Mouse (Mus musculus): ENCODE data around the gene Met. TPM values are rescaled to one million over a fixed set of nuclear protein-coding genes. Genes with fewer than 3 reads are reported as not detected.

Met gene
- 0.74 and 1.5 TPM in 2 replicates for total RNA-seq (2017)

DNA sequence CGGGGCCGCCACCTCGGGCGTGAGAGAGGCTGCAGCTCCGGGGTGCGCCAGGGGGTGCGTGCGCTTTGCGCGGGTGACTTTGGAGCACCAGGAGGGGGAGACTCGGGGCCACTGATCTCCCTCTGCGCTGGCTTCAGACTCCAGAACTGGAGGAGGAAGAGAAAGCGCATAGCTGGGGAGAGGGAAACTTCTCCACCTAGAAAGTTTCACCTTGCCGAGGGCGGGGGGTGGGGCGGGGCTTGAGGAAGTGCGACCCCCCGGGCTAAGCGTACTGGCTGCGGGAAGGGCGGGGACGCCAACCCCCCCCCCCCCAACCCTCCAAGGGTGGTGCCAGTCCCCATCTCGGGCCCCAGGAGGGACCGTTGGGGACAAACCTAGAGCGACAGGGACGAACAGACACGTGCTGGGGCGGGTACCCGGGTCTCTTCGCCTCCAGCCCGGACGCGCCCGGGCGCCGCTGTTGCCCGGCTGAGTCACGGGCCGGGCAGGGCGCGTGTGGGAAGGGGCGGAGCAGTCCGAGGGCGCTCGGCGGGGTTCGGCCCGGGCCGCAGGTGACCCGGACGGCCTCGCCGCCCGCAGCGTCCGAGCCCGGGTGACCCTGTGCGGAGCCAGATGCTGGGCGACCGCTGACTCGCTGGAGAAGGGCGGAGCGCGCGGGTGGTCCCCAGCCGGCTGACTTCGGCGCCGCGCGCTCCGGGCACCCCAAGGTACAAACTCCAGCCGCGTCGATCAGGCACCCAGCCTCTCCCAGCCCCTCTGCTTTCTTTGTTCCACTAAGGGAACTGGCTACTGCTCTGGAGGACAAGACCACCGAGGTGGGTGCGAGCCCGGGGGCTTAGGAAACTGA lies at the start of gene Met:
Gene Met (plus strand): TSS at position 367 of the 847 bp plus-strand sequence.
- ATAC-seq (ENCODE audit: extremely low read depth, insufficient number of reproducible peaks, low FRiP score, poor library complexity, severe bottlenecking) = no peak

DNA sequence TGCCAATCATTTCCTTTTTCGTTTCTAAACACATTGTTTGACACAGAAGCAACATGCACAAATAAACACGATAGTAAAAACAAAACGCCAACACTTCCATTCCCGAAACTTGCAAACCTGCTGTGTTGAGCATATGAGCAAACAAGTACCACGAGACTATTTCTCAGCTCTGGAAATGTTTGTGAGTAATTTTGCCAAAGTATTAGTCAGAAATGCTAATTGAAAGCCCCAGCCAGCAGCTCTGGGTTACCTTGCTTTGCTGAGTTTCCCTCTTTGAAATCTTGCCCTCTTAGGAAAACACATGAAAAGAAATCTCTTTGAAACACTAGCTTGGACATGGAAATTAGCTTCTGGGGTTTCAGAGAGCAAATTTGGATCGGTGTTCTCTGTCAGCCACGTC lies 45.4 kb upstream of the Met start:
- no peak for ATAC-seq (ENCODE audit: extremely low read depth, insufficient number of reproducible peaks, low FRiP score, poor library complexity, severe bottlenecking)

DNA sequence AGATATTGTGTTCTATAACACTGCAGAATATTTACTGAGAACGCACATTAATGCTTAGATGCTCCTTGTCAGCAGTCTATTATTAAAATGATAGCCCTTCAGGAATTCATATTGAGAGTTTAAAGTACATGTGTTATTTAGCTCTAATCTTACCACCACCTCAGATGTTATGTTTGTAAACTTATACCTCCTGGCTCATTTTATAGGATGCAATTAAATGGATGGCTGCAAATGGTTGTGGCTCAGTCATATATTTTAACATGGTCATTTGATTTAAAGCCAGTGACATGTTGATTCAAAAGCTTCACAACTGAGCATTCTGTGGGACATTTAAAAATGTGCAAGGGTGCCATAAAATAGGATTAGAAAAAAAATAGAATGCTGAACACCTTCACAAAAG lies 41.2 kb upstream of the Met start:
- no peak for ATAC-seq (ENCODE audit: extremely low read depth, insufficient number of reproducible peaks, low FRiP score, poor library complexity, severe bottlenecking)

DNA sequence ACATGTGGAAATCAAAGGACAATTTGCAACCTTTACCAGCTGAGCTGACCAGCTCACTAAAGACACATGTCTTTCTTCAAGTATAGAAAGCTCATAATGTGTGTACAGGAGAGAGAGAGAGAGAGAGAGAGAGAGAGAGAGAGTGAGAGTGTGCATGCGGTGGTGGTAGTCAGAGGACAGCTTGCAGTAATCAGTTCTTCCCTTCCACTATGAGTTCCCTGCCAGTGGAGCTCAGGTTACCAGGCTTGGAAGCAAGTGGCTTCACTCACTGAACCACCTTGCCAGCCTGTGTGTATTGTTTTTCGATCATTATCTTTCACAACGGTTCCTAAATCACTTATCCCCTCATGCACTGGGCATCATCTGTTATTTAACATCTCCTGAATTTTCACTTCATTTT lies 34.6 kb upstream of the Met start:
- ATAC-seq (ENCODE audit: extremely low read depth, insufficient number of reproducible peaks, low FRiP score, poor library complexity, severe bottlenecking) = no peak

DNA sequence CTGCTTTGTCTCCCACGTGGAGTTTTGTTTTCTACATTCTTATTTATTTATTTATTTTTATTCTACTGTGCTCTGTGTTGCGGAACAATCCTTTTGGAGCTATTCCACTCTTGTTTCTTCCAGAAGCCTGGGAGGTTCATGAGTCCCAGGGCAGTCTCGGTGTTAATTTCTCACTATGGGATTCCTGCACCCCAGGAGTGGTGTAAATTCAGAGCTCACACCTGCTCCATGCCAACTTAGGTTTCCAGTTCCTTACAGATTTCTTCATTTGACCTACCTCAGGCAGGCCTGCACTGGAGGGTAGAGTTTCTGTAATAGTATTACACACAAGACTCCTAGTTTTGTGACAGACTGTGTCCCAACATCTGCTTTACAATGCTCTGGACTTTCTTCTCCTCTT lies 34.0 kb upstream of the Met start:
- no peak for ATAC-seq (ENCODE audit: extremely low read depth, insufficient number of reproducible peaks, low FRiP score, poor library complexity, severe bottlenecking)

DNA sequence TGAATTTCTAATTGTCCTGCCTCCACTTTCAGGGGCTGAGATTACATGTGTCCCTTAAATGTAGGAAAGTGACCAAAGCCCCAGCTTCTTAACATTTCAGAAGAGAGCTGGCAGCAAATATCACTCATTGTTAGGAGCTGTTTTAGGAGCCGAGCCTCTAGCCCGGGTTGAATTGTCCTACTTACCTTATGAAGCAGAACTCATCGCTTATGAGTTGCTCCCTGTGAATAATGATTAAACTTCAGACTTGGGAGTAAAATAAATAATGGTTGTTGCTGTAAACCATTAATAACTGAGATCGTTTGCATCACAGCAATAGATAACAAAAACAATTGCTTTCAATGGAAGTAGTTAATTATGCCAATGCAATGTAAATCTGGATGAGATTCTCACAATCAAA lies 20.3 kb upstream of the Met start:
- no peak for ATAC-seq (ENCODE audit: extremely low read depth, insufficient number of reproducible peaks, low FRiP score, poor library complexity, severe bottlenecking)

DNA sequence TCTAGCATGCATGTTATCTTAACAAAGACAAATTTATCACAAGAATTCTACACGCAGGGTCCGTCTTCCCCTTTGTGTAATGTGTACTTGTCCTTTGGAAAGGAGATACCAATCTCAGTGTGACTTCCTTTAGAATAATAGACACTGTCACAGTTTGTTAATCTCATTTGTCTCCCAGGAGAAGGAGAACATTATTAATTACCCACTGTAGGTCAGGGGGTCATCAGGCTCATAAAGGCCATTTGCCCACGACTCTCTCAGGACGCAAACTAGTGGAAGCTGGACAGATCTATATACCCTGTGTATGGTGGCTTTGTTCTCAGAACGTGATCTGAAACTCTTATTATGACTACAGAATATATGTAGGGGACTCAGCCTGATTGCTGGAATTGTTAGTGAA lies 12.3 kb upstream of the Met start:
- ATAC-seq (ENCODE audit: extremely low read depth, insufficient number of reproducible peaks, low FRiP score, poor library complexity, severe bottlenecking) = no peak

DNA sequence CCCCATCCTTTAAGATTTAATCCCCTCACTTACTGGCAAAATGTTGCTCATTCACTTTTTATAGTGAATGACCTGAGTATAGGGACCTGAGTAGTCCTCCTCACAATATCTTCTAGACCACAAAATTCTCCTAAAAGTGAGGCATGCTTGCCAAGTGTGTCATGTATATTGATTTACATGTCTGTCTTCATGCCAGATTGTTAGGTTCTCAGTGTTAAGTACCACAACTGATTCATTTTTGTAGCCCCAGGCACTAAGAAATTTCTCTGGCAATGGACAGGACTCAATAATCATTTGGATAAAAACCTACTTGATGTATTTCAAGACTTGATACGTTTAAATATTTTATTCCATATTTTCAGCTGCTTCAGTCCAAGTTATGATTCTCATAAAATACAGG lies 8.5 kb upstream of the Met start:
- ATAC-seq (ENCODE audit: extremely low read depth, insufficient number of reproducible peaks, low FRiP score, poor library complexity, severe bottlenecking) = no peak

DNA sequence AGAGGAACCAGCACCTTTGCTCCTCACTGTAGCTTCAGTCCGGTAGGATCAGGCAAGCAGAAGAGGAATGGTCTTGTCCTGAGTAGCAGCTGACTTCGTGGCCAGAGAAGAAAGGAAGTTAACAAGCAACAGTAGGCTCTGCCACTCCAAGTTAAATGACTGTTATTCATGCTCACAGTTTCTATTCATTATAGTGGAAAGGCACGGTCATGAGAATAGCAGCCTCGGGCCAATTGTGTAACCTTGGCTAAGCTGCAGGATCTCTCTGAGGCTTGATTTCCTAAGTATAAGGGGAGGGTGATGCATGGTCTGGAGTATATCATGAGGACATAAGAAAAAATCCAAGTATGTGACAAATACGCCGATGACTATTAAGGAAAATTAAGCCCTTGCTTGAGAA lies 4.0 kb upstream of the Met start:
- ATAC-seq (ENCODE audit: extremely low read depth, insufficient number of reproducible peaks, low FRiP score, poor library complexity, severe bottlenecking) = no peak

DNA sequence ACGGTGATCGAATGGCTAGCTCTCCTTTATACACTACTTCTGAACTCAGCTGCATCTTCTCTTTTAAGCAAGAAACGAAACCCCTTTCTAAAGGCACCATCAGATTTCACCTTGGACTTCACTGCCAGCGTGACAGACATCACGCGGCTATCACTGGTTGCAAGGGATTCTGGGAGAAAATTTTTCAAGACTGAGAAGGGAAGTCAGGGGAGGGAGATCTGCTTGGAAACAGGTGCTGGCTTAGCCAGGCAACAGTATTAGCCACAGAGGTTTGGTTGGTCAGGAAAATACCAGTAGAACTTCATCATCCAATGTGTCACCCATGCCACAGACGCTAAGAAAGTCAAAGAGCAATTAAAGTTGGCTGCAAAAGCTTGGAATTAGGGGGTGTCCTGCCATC lies 2.2 kb upstream of the Met start:
- no peak for ATAC-seq (ENCODE audit: extremely low read depth, insufficient number of reproducible peaks, low FRiP score, poor library complexity, severe bottlenecking)

DNA sequence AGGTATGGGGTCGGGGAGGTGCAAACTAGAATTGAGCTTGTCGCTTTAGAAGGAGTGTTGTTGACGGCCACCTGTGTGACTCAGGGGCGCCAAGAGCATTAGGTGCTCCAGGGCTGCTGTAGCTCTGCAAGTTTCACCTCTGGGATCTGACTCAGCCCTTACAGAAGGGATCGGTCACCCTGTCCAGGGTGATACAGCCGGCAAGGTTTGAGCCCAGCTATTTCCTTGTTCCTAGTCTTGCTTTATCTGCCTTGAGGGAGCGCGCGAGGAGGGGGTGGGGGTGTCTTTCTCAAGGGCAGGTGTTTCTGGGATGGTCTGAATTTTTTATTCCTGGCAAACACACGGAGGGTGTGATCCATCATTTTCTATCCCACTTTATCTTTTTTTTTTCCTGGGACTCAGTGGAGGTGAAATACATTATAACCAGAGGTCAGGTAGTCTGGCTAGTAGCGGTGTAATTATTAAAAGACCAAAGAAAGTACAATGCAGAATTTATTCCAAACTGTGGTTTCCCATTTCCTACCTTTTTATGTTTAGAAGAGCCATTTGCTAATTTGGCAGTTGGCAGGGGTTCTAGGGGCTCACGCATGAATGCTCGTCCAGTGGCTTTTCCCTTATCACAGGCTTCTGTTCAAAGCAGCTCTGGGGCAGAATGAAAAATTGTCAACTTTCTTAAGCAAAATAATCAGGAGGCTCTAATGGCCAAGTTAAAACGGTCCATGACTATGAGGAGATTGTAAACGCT lies 853 bp downstream of the Met start:
- no peak for ATAC-seq (ENCODE audit: extremely low read depth, insufficient number of reproducible peaks, low FRiP score, poor library complexity, severe bottlenecking)

DNA sequence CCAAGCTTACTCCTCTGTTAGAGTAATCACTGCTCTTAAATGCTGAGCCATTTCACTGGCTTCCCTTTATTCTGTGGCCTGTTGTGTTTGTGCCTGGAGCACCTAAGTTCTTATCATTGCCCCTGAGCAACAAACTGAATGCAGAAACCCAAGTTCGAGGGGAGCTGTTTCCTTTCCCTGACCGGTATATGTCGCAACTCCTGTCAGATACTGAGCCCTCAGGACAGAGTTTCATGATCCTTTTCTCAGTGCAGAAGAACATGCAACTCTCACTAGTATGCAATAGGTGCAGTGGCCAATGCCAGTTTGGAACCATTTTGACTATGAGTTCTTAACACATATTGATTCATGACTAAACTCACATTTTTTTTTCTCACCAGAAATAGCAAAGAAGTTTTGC lies 2.9 kb downstream of the Met start:
- no peak for ATAC-seq (ENCODE audit: extremely low read depth, insufficient number of reproducible peaks, low FRiP score, poor library complexity, severe bottlenecking)

DNA sequence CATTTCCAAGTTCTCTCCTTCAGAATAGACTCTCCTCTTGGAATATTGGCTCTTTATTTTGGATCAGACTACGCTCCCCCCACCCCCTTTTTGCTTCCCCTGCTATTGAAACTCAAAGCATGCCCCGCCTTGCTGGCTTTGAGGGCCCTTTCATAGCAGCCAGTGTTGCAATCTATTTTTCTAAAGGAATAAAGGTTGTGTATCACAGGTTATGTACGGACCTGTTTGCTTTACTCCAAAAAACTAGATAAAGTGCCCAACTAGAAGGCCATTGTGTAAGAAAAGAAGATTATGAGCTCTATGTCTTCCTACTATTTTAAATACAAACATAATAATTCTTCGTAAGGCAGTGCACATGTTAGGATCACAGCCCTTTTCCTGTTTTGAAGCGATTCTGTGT lies 5.4 kb downstream of the Met start:
- no peak for ATAC-seq (ENCODE audit: extremely low read depth, insufficient number of reproducible peaks, low FRiP score, poor library complexity, severe bottlenecking)

DNA sequence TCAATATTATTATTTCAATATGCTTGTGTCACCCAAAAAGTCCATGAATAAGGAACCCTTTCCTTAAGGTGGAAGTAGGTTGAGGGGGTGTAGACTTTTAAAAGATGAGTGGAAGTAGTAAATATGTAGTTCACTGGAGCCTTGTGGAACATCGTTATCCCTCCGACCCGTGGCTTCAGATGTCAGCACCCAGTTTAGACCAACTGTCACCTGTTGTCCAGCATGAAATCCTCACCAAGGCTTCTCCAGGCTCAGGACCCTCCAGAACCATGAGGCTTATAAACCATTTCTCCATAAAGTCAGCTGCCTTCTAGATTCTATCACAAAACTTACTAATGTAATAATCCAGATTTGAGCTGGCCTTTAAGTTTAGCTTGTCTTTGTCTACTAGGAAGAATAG lies 9.5 kb downstream of the Met start:
- ATAC-seq (ENCODE audit: extremely low read depth, insufficient number of reproducible peaks, low FRiP score, poor library complexity, severe bottlenecking) = no peak

DNA sequence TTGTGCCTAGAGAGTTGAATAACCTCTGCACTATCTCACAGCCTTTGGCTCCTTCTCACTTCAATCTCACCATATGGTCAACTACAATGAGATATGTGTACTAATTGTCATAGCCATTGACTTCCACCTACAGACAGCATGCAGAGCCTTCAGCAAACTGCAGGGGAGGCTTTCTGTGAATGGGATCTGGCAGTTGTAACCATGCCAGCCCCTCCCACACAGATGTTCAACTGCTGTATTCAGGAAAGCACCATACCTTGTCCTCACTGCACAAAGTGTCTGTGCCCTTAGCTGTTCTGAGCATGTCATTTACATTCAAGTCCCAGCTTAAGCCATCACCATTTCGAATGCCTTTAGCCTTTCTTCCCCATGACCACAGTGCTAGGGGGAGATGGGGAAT lies 14.2 kb downstream of the Met start:
- ATAC-seq (ENCODE audit: extremely low read depth, insufficient number of reproducible peaks, low FRiP score, poor library complexity, severe bottlenecking) = no peak

DNA sequence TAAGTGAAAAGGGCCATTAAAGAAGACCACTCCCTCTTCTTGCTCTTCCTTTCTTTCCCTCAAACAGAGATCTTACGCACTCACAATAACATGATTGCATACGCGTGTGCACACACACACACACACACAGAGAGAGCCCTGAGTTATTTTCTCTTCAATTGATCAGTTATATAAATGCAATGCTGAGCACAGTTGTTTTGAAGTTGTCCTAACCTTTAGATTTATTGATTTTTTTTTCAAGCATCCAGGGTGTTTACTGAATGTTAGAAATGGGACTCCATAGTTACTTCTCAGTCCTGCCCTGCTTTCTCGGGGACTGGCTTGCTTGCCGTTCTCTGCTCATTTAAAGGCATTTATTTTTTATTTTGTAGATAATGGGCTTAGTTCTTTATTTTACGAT lies 14.7 kb downstream of the Met start:
- no peak for ATAC-seq (ENCODE audit: extremely low read depth, insufficient number of reproducible peaks, low FRiP score, poor library complexity, severe bottlenecking)

DNA sequence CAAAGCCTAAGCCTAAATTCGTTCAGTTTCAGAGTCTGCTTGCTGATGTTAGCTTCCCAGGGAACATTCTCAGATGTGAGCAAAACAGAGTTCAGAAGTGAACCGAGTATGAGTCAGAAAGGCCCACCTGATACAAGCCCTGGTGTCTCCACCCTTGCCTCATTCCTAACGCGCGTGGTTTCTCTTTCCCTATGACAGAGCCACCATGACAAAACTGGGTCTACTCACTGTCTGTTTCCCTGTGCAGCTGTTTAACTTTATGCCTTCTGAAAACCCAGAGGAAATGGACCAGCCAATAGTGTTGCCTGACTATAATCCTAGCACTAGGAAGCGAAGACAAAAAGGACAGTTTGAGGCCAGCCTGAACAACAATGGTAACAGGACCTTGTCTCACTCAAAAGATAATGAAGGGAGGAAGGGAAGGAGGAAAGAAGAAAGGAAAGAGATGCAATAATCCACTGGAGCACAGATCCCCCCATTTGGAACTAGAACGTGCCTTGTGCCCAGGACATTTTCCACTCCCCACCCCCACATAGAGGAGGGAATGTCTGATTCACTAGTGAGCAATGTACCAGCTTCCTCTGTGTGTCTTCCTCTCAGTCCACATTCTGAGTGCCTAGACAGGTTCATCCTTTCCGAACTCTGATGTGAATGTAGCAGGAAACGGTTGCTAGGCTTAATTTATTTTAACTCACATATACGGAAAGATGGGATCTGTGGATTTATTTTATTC lies 15.4 kb downstream of the Met start:
- ATAC-seq (ENCODE audit: extremely low read depth, insufficient number of reproducible peaks, low FRiP score, poor library complexity, severe bottlenecking) = no peak

DNA sequence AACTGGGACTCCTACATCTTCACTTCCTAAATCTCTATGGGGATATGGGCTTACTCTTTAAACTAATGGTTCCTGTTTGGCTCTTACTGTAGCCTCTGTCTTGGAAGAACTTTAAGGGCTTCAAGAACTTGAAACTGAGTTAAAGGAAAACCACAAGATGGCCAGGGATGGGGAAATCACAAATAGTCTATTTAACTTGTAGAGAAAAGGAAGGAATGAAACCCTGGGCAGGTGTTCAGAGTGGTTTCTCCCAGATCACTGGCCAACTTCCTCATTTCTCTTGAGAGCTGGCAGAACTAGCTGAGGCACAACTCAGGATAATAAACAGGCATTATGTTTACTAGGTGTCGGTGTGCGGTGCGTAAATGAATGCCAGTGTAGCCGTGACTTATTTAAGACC lies 17.5 kb downstream of the Met start:
- no peak for ATAC-seq (ENCODE audit: extremely low read depth, insufficient number of reproducible peaks, low FRiP score, poor library complexity, severe bottlenecking)

DNA sequence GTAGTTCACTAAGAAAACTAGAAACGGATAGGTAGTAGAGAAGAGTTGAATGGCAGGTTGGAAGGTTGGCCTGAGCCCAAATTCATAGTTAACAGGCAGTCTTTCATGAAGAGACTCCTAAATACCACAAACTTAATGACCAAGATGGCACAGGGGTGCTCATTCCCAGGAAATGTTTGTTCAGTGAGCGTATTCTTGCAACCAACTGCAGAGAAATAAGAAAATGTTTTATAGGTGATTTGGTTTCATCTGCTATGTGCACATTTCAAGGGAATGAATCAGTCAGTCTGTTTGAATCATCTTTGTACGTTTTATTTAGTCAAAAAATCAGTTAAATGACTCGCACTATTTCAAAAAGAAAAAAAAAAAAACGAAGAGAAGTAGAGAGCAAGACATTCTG lies 21.6 kb downstream of the Met start:
- ATAC-seq (ENCODE audit: extremely low read depth, insufficient number of reproducible peaks, low FRiP score, poor library complexity, severe bottlenecking) = no peak

DNA sequence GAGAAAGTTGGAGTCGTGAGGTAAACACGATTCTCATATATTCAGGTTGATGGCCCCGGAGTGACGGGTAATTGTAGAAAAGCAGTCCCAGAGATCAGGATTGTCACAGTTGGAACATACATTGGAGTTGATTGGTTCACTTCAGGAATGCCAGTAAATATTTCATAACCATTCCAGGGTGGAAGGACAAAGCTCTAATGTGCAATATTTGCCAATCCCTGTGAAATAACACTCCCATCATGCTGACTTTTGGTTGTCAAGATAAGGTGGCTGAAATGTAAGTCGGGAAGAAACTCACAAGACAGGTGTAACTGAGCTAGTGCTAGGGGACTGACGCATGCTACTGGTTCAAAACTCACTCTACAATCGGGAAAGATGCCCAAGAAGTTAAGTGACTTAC lies 22.2 kb downstream of the Met start:
- no peak for ATAC-seq (ENCODE audit: extremely low read depth, insufficient number of reproducible peaks, low FRiP score, poor library complexity, severe bottlenecking)

All from neutrophil, adult 5-6 weeks (primary cell).